Mouse (Mus musculus): ENCODE measurements around the gene Cyp4f37. TPM values are rescaled to one million over a fixed set of nuclear protein-coding genes. Genes with fewer than 3 reads are reported as not detected.
A peak's percentile ranks its signal among the peaks of the same experiment; 100 is the strongest.

Cyp4f37 gene
- polyA plus RNA-seq, 1 experiment from 2014 or later, result not detected

GRCm38 (mm10) chr17:32658246-32658645 lies 37.1 kb downstream of the Cyp4f37 start:
- H3K36me3 ChIP-seq (ENCODE audit: control insufficient read depth, insufficient read depth, low read length), result no peaks in the 10 kb centered on the region

GRCm38 (mm10) chr17:32658712-32659111 lies 37.6 kb downstream of the Cyp4f37 start, which contains the start of gene Cyp4f40:
Gene Cyp4f40, plus strand, starts transcription at chr17:32658900.
- no peaks in the 10 kb centered on the region for H3K36me3 ChIP-seq (ENCODE audit: control insufficient read depth, insufficient read depth, low read length)
- H3K27ac ChIP-seq (ENCODE audit: low read depth, low read length), result no peak within 1 kb of the TSS
- no peaks in the 10 kb centered on the region for H3K27me3 ChIP-seq (ENCODE audit: control insufficient read depth, insufficient read depth, low read length)
- H3K4me1 ChIP-seq (ENCODE audit: control insufficient read depth, insufficient read depth, low read length), result no peaks in the 10 kb centered on the region
- ATAC-seq (replicated peaks; ENCODE audit: insufficient number of reproducible peaks, low FRiP score, low TSS enrichment), result no peak
- WGBS (ENCODE audit: insufficient replicate concordance), result 45% methylated on average over 2 of the region's 2 CpGs
- H3K4me2 ChIP-seq, result no peak within 1 kb of the TSS
- no peak within 1 kb of the TSS for H3K4me3 ChIP-seq (ENCODE audit: low read depth, low read length)
- no peaks in the 10 kb centered on the region for H3K9me3 ChIP-seq (replicated peaks; ENCODE audit: control insufficient read depth, low read length)
- no peak within 1 kb of the TSS for H3K9ac ChIP-seq (ENCODE audit: low read depth, low read length)

More at GRCm38 (mm10) chr17:32658246-32658645, 37.1 kb downstream of the Cyp4f37 start:
- Histone ChIP-seq H3K27me3 (ENCODE audit: control insufficient read depth, insufficient read depth, low read length) (no peaks in the 10 kb centered on the region), H3K27ac (ENCODE audit: low read depth, low read length) (no peak overlapping the region), H3K4me3 (ENCODE audit: low read depth, low read length) (no peak overlapping the region), H3K9ac (ENCODE audit: low read depth, low read length) (no peak overlapping the region), H3K4me2 (no peak overlapping the region), H3K4me1 (ENCODE audit: control insufficient read depth, insufficient read depth, low read length) (no peaks in the 10 kb centered on the region), H3K9me3 (replicated peaks; ENCODE audit: control insufficient read depth, low read length) (no peaks in the 10 kb centered on the region)
- 78% methylated on average over 1 of the region's 1 CpGs for WGBS (ENCODE audit: insufficient replicate concordance)
- no peak for ATAC-seq (replicated peaks; ENCODE audit: insufficient number of reproducible peaks, low FRiP score, low TSS enrichment)

GRCm38 (mm10) chr17:32673976-32674375 lies 52.9 kb downstream of the Cyp4f37 start:
- Histone ChIP-seq H3K9me3 (replicated peaks; ENCODE audit: control insufficient read depth, low read length) (no peaks in the 10 kb centered on the region), H3K4me1 (ENCODE audit: control insufficient read depth, insufficient read depth, low read length) (no peaks in the 10 kb centered on the region), H3K36me3 (ENCODE audit: control insufficient read depth, insufficient read depth, low read length) (no peaks in the 10 kb centered on the region), H3K27me3 (ENCODE audit: control insufficient read depth, insufficient read depth, low read length) (no peaks in the 10 kb centered on the region), H3K4me3 (ENCODE audit: low read depth, low read length) (no peak overlapping the region), H3K4me2 (no peak overlapping the region), H3K27ac (ENCODE audit: low read depth, low read length) (no peak overlapping the region), H3K9ac (ENCODE audit: low read depth, low read length) (no peak overlapping the region)
- WGBS (ENCODE audit: insufficient replicate concordance), result 64% methylated on average over 7 of the region's 7 CpGs
- no peak for ATAC-seq (replicated peaks; ENCODE audit: insufficient number of reproducible peaks, low FRiP score, low TSS enrichment)

GRCm38 (mm10) chr17:32676040-32676635 lies 55.0 kb downstream of the Cyp4f37 start:
- no peak for ATAC-seq (replicated peaks; ENCODE audit: insufficient number of reproducible peaks, low FRiP score, low TSS enrichment)
- peak overlapping the region; percentile 8; the same call in 1 of the 2 replicates for H3K4me3 ChIP-seq (ENCODE audit: low read depth, low read length)
- H3K4me2 ChIP-seq, result peak overlapping the region; percentile 40

GRCm38 (mm10) chr17:32680404-32680803 lies 59.3 kb downstream of the Cyp4f37 start:
- no peak overlapping the region for H3K4me2 ChIP-seq
- H3K4me1 ChIP-seq (ENCODE audit: control insufficient read depth, insufficient read depth, low read length), result 0 out of 2 replicates have a peak, but pooled peaks cover 1% of the 10 kb centered on the region
- ATAC-seq (replicated peaks; ENCODE audit: insufficient number of reproducible peaks, low FRiP score, low TSS enrichment), result no peak
- no peak overlapping the region for H3K9ac ChIP-seq (ENCODE audit: low read depth, low read length)
- no peaks in the 10 kb centered on the region for H3K27me3 ChIP-seq (ENCODE audit: control insufficient read depth, insufficient read depth, low read length)
- no peak overlapping the region for H3K4me3 ChIP-seq (ENCODE audit: low read depth, low read length)
- 38% methylated on average over 2 of the region's 2 CpGs for WGBS (ENCODE audit: insufficient replicate concordance)
- no peaks in the 10 kb centered on the region for H3K36me3 ChIP-seq (ENCODE audit: control insufficient read depth, insufficient read depth, low read length)
- no peaks in the 10 kb centered on the region for H3K9me3 ChIP-seq (replicated peaks; ENCODE audit: control insufficient read depth, low read length)
- H3K27ac ChIP-seq (ENCODE audit: low read depth, low read length), result no peak overlapping the region

More at GRCm38 (mm10) chr17:32676040-32676635, 55.0 kb downstream of the Cyp4f37 start:
- no peaks in the 10 kb centered on the region for H3K36me3 ChIP-seq (ENCODE audit: control insufficient read depth, insufficient read depth, low read length)
- no peaks in the 10 kb centered on the region for H3K9me3 ChIP-seq (replicated peaks; ENCODE audit: control insufficient read depth, low read length)
- no peak overlapping the region for H3K27ac ChIP-seq (ENCODE audit: low read depth, low read length)
- H3K27me3 ChIP-seq (ENCODE audit: control insufficient read depth, insufficient read depth, low read length), result no peaks in the 10 kb centered on the region
- WGBS (ENCODE audit: insufficient replicate concordance), result 30% methylated on average over 21 of the region's 21 CpGs
- H3K4me1 ChIP-seq (ENCODE audit: control insufficient read depth, insufficient read depth, low read length), result no peaks in the 10 kb centered on the region
- H3K9ac ChIP-seq (ENCODE audit: low read depth, low read length), result no peak overlapping the region

- 23% methylated on average over 7 of the region's 7 CpGs for WGBS (ENCODE audit: insufficient replicate concordance)
- Histone ChIP-seq H3K9me3 (replicated peaks; ENCODE audit: control insufficient read depth, low read length) (no peaks in the 10 kb centered on the region), H3K4me1 (ENCODE audit: control insufficient read depth, insufficient read depth, low read length) (0 out of 2 replicates have a peak, but pooled peaks cover 3% of the 10 kb centered on the region), H3K9ac (ENCODE audit: low read depth, low read length) (no peak within 1 kb of the TSS), H3K4me3 (ENCODE audit: low read depth, low read length) (no peak within 1 kb of the TSS), H3K36me3 (ENCODE audit: control insufficient read depth, insufficient read depth, low read length) (no peaks in the 10 kb centered on the region), H3K27me3 (ENCODE audit: control insufficient read depth, insufficient read depth, low read length) (no peaks in the 10 kb centered on the region), H3K27ac (ENCODE audit: low read depth, low read length) (no peak within 1 kb of the TSS), H3K4me2 (no peak within 1 kb of the TSS)
- ATAC-seq (replicated peaks; ENCODE audit: insufficient number of reproducible peaks, low FRiP score, low TSS enrichment), result no peak
Measured at GRCm38 (mm10) chr17:32685048-32685750, 64.1 kb downstream of the Cyp4f37 start, which contains the start of gene Cyp4f15. Gene Cyp4f15, plus strand, starts transcription at chr17:32685627.

Other genes with a start within 250 kb of the Cyp4f37 start
- 16.2 and 17.6 TPM in 2 replicates for gene Wiz, start 231.9 kb upstream of the Cyp4f37 start, polyA plus RNA-seq (2014; fragmentation: Nextera tagmentation; extraction: Ambion mirVana)
- 0.94 and 1.3 TPM in 2 replicates for gene Rasal3, start 217.7 kb upstream of the Cyp4f37 start, polyA plus RNA-seq (2014; fragmentation: Nextera tagmentation; extraction: Ambion mirVana)
- gene Pglyrp2, start 197.1 kb upstream of the Cyp4f37 start, polyA plus RNA-seq (2014; fragmentation: Nextera tagmentation; extraction: Ambion mirVana), result 0.34 TPM in 1 of 2 replicates, not detected in the other
- not detected in 2 replicates for gene Cyp4f39, start 168.6 kb upstream of the Cyp4f37 start, polyA plus RNA-seq (2014; fragmentation: Nextera tagmentation; extraction: Ambion mirVana)
- gene Cyp4f17, start 115.3 kb upstream of the Cyp4f37 start, polyA plus RNA-seq (2014; fragmentation: Nextera tagmentation; extraction: Ambion mirVana), result 4.6 and 5.1 TPM in 2 replicates
- gene Cyp4f16, start 84.8 kb upstream of the Cyp4f37 start, polyA plus RNA-seq (2014; fragmentation: Nextera tagmentation; extraction: Ambion mirVana), result 12.6 and 15.9 TPM in 2 replicates
- not detected in 2 replicates for gene Cyp4f40, start 37.6 kb downstream of the Cyp4f37 start, polyA plus RNA-seq (2014; fragmentation: Nextera tagmentation; extraction: Ambion mirVana)
- gene Cyp4f15, start 64.3 kb downstream of the Cyp4f37 start, polyA plus RNA-seq (2014; fragmentation: Nextera tagmentation; extraction: Ambion mirVana), result 0.19 TPM in 1 of 2 replicates, not detected in the other
- 26.7 and 35.0 TPM in 2 replicates for gene Zfp871, start 167.0 kb downstream of the Cyp4f37 start, polyA plus RNA-seq (2014; fragmentation: Nextera tagmentation; extraction: Ambion mirVana)
- 1.00 and 2.1 TPM in 2 replicates for gene Zfp811, start 188.6 kb downstream of the Cyp4f37 start, polyA plus RNA-seq (2014; fragmentation: Nextera tagmentation; extraction: Ambion mirVana)
- gene Zfp799, start 209.0 kb downstream of the Cyp4f37 start, polyA plus RNA-seq (2014; fragmentation: Nextera tagmentation; extraction: Ambion mirVana), result 8.0 and 10.5 TPM in 2 replicates